Mouse (Mus musculus) megakaryocyte, adult 5-6 weeks (primary cell): ENCODE data around the gene Nubp2. TPM values are rescaled to one million over a fixed set of nuclear protein-coding genes. Genes with fewer than 3 reads are reported as not detected.

Experiments used
- ATAC-seq: 2 replicates; pipeline ENCODE4 v1.8.0; 2016; ENCODE audit warnings: mild to moderate bottlenecking, inconsistent platforms; ENCODE audit not compliant: poor library complexity, severe bottlenecking
- total RNA-seq, 2 experiments: library from RNA; stranded (forward) in 1 of 2; stranded (reverse) in 1 of 2; fragments of 153-499, 151-499 nt in 1 of 2; fragments of 221-1000, 200-1000 nt in 1 of 2; gene quantifications; 2 replicates each; pipeline versions ENCODE4 v1.2.3 to v1.2.4; 2015 to 2017

The Nubp2 gene
- total RNA-seq (2015), result 74.4 and 76.3 TPM in 2 replicates
- total RNA-seq (2017), result 39.8 and 43.2 TPM in 2 replicates

DNA sequence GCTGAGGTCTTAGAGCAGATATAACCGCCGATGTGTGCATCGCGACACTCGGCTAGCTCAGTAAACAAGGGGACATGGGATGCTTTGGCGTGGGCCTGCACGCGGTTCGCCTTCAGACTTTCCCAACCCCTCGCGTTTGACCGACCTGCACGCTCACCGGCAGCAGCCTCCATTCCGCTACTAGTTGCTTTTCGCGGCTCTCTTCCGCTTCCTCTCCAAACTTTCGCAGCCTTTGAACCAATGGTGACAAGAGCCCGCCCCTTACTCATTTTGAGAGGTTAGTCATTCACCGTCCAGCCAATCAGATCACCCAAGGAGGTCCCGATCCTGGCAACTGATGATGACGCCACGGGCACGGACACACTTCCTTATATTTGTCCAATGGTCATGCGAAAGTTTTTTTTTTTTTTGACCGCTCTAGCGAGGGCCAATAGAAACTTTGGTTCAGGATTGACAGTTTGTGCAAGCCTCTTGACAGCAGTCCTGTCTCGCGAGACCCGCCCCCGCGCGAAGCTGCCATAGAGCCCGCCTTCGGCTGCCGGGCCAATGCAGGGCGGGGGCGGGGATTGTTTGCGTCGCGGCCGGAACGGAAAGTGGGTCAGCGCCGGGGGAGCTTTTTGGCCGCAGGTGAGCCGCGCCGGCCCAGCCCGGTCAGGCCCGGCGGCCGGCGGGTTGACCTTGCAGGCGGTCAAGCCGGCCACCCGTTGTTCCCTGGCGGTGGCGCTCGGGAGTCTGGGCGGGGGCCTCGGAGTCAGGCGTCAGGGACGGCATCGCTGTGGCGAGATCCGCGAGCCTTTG lies at the start of gene Nubp2, which contains the start of gene Spsb3:
Gene Nubp2, minus strand, starts transcription at position 216 of the 798 bp plus-strand sequence.
Gene Spsb3, plus strand, starts transcription at position 510 of the 798 bp plus-strand sequence.
- peak; percentile 94 for ATAC-seq

DNA sequence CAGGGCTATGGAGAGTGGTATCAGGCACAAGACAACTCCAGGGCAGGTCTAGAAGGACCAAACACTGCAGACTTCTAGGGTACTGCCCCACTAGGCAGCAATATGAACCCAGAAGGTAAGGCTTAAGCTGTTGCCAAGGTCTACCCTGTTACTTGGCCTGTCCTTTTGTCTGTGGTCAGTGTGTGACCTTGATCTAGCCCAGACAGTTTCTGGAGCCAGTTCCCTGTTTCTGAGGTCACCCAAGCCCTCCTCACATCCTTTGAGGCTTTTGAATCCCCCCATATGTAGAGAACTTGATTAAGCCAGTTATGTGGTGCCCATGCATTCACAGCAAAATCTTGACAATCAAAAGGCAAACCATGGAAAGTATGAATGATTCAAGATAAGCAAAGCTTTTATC lies 49.5 kb upstream of the Nubp2 start:
- ATAC-seq, result no peak

DNA sequence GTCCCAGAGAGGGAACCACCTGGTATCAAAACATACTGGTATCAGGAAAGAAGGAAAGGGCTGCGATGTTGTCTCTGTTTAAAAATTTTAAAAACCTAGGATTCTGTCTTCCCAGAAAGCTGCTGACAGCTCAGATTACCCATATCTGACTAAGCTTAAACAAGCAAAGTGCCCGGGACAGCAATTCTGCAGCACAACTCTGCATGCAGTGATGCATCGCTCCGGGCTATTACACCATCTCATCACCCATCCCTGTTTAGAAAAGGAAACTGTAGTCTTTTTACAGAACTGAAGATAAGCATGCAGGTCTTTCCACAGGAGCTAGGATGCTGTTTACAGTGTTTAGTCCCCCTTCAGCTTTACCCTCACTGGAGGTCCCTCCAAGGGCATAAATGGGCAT lies 48.8 kb upstream of the Nubp2 start:
- no peak for ATAC-seq

DNA sequence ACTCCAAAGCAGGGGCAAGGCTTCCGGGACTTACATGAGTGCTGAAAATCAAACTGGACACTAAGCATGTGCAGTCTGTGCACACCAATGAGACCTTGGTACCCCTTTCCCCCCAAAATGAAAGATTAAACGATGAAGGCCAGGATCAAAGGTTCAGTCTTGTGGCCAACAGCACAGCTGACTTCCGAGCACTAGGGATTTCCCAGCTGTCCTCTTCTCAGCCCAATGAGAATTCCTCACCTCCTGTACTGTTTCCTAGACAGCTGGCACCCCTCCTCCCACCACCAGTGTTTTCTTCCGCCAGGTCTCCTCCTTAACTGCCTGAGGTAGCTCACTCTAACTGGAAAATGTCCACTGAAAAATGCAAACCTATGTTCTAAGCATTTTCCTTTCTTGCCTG lies 47.0 kb upstream of the Nubp2 start:
- no peak for ATAC-seq

DNA sequence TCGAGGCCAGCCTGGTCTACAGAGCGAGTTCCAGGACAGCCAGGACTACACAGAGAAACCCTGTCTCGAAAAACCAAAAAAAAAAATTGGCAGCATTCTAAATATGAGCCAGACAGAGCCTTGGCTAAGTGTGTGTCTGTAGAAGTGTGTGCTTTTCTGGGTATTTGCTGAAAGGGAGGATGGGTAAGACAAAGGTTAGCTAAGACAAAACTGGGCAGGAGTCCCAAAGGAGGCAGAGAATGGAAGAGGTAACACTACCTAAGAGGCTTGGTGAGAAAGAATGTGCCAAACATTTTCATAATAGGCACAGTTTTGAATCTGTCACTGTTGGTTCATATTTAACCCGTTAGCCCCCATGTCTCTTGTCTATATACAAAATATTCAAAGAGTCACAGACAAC lies 46.3 kb upstream of the Nubp2 start:
- ATAC-seq, result no peak

DNA sequence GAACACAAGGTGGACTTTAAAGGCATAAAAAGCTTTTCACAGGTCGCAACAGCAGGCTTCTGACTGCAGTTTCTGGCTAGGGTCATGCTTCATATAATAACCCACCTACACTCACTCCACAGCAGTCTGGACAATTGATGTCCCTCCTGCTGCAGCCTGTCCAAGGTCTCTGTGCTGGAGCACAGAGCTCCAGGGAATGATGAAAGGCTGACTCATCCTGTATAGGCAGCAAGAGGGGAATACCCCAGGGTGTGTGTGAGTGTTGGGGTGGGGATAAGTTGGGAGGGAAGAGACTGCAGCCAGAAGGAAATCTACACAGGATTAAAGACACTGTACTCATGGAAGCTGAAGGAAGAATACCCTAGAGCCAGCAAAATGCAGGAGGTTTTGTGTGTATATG lies 43.4 kb upstream of the Nubp2 start:
- no peak for ATAC-seq

DNA sequence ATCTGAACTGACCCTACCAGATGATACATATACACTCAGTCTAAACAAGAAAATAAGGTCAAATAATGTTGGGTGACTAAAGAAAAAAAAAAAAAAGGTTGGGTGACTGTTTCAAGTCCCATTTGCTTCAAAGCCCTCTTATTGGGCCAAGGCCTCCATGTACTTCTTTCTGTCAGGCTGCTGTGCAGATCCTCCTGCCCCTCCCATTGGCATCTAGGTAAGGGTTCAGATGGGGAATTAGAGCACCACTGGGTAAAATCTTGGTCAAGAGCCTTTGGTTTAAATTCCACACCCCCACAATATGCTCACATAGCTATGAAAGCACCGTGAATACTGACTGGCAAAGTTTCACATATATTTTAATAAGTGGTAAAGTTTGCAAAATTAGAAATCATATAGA lies 37.1 kb upstream of the Nubp2 start:
- ATAC-seq, result no peak

DNA sequence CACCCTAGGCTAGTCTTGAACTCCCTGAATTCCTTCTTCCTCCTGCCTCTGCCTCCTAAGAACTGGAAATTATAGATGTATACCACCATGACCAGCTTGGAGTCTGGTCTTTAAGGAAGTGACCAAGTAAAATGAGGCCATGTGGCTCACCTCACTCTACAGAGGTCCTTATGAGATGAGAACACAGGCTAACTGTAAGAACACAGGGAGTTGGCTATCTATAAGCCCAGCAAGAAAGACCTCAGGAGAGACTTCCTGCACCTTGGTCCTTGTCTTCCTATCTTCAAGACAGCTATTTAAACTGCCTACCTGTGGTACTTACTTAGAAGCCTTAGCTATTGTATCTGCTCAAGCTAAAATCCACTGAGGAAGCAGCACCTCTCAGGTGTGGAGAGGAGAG lies 27.8 kb upstream of the Nubp2 start:
- ATAC-seq, result no peak

DNA sequence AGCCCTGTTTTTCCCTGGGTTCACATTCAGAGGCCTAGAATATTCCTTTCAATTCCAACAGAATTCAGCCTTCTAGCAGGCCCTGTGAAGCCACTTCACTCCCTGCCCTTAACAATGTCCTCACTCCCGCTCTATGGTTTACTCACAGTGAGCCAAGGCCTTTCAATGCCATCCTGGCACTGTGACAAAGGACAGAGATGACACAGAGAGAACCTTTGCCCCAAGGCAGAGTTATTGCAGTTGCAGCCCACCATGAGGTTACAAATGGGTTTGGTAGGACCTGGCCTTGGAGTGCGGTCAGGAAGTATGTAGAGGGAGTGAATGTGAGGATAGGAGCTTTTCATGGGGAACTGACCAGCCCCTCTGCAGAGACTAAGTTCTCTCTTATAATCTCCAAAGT lies 21.4 kb upstream of the Nubp2 start:
- ATAC-seq, result no peak

DNA sequence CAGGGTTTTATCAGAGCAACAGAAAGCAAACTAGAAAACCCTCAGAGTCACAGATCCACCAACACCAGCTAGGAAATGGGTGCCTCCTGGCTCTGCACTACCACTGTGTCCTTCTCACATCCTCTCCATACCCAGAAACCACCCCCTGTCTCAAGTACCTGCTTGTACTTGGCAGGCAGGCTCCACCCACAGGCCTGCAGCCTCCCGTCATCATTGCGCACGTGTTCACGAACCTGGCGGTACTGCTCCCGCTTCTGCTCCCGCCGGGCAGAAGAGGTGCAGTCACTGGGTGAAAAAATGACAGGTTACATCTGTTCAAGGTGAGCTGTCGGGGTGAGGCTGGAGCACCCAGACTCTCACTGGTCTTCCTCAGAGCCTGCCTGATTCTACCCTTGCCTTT lies 17.6 kb upstream of the Nubp2 start:
- no peak for ATAC-seq

DNA sequence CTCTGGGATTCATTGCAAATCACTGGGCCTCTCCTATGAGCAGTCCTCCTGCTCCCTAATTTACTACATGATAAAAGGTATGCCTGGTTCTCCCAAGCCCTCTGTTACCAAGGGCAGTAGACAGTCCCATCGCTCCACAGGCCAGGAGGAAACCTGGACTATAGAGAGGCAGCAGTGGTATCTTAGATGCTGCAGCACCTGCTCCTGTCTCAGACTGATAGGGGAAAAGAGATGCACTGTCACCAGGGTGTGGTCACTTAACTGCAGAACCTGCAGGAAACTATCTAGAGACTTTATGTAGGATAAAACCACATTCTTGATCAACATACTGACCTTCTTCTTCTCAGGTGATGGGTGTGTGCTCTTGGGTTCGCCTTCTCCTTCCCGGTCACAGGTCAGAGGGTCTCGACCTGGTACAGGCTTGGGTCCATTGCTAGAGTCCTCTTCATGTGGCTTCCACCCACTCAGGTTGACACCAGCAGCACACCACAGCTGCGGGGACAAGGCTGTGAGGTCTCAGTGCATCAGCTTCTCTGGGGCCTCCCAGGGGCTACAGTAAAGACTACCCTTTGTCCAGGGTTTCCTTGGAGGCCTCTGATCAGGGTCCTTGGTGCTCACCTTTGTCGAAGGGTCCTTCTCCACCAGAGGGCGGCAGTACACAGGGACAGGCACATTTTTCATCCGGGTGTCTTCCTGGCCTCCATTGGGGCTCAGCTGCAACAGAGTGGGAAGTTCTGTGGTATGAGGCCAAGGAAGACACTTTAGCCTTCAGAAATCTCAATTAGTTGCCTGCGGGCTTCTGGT lies 16.7 kb upstream of the Nubp2 start:
- no peak for ATAC-seq

DNA sequence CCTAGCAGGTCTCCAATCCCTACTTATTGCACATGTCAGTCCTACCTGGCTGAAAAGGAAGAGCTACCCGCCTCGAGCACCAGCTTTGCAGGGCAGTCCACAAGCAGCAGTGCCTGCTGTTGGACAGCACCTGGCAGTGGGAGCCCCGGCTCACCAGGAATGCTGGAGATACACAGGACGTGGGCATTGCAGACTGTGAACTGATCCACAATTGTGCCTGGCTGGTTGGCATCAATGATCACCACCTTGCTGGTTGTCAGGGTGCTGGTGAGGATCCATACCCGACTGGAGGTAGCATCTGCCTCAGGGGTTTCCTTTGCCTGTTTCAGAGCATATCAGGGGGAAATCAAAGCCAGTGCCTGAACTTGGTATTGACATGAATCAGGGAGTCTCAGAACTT lies 16.0 kb upstream of the Nubp2 start:
- ATAC-seq, result no peak

DNA sequence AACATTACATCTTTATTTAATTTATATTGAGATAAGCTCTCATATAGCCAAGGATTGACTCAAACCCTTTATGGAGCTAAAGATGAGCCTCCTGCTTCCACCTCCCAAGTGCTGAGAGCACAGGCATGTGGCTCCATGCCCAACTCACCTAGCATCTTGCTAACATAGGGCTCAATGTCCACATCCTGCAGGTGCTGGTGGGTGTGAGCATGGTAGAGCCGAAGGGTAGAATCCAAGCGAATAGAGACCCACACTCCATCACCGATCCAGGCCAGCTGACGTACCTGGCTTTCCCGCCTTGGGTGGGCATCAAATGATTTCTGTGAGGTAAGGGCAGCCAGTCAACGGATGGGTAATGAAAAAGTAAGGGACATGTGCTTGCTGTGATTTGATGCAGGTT lies 13.9 kb upstream of the Nubp2 start:
- ATAC-seq, result no peak

DNA sequence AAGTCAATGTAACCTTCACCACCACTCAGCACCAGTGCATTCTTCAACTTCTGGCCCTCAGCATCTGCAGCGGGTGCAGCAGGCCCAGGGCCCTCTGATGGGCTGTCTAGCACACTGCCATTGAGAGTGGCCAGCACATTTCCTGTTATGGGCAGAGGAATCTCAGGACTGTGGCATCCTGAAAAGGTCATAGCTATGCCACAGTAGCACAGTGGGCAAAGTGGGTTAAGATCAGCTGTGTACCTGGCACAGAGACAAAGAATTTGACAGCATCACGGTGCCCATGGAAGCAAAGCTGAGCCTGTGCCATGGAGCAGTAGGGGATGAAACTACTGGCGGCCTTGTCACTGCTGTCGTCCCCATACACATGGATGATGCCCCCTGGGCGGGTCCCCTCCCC lies 13.0 kb upstream of the Nubp2 start:
- ATAC-seq, result no peak

DNA sequence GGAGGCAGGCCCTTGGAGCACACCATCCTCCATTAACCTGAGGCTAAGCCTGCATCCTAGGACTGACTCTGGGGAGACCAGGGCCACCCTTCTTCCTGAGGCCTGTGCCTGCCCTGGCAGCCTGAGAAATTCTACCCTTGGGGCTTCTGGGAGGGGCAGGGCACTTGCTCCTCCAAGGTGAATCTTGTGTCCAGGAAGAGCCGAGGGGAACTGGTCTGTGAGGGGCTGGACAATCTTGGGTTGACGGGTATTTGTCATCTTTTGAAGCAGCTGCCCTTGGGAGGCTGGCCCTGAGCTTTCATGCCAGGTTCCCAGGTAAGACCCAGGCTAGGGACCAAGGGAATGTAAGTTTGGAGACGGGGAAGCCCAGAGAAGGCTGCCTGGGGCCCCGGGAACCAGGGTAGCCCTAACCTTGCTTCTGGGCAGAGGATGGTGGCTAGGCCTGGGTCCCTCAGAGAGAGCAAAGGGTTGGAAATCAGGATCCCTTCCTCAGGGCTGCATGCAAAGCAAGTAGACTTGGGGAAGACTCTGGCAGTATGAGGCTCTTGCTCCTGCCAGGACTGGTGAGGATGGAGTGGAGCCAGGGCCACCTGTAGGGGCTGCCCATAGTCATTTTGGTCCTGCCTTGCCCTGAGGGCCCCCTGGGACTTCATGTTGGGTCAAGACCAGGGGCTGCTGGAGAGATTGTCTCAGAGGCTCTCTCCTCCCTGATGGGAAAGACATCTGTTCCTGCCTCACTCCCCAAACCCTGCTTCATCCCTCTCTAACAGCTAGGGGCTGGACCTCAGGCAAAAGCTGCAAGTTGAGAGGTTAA lies 12.1 kb upstream of the Nubp2 start:
- ATAC-seq, result no peak

DNA sequence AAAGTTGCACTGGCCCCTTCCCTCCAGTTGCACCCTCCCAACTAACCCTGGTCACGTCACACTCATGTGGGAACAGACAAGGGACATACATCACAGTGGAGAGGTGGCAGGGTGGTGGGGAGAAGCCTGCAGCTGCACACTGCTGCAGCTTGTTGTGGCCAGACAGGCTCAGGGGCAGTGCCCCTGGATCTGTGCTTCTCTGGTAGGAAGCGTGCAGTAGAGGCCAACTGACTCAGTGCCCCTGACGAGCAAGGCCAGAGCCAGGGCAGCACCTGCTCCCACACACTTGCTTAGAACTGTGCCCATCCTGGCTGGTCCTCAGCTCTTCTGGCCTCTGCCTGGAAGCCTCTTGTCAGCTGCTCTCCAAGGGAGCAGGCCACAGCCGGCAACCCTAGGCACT lies 11.5 kb upstream of the Nubp2 start:
- no peak for ATAC-seq

DNA sequence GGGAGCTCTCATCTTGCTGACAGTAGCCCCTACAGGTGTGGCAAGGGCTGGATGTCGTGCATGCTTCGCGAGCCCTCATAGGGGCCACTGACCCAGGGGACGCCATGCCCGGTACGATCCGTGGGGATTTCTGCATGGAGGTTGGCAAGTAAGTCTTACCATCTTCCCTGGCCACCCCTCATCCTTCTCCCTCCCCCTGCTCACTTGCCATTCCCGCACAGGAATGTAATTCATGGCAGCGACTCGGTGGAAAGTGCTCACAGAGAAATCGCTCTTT lies 10.8 kb upstream of the Nubp2 start:
- no peak for ATAC-seq

DNA sequence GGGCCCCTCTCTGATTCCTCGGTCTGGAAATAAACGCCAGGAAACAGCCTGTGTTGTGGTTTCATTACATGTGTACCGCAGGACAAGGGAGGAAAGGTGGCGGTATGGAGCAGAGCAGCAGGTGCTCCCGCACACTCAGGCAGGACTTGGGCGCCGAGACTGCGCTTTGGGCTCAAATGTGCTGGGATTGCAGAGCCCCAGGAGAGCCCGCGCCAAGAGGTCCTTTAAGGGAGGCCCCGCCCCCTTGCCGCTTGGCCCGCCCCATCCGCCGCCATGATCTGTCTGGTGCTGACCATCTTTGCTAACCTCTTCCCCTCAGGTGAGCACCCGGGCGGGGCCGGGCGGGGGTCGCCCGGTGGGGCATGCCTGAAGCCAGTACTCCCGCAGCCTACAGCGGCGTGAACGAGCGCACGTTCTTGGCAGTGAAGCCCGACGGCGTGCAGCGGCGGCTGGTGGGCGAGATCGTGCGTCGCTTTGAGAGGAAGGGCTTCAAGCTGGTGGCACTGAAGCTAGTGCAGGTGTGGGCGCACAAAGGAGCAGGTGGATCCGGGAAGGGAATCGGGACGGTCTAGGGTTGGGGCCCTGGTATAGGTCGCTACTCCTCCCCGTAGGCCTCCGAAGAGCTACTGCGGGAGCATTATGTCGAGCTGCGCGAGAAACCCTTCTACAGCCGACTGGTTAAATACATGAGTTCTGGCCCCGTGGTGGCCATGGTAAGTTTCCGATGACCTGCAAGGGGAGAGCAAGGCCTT lies 10.3 kb upstream of the Nubp2 start, which contains the start of gene Nme3:
Gene Nme3, plus strand, starts transcription at position 260 of the 752 bp plus-strand sequence.
- ATAC-seq, result peak; percentile 74

DNA sequence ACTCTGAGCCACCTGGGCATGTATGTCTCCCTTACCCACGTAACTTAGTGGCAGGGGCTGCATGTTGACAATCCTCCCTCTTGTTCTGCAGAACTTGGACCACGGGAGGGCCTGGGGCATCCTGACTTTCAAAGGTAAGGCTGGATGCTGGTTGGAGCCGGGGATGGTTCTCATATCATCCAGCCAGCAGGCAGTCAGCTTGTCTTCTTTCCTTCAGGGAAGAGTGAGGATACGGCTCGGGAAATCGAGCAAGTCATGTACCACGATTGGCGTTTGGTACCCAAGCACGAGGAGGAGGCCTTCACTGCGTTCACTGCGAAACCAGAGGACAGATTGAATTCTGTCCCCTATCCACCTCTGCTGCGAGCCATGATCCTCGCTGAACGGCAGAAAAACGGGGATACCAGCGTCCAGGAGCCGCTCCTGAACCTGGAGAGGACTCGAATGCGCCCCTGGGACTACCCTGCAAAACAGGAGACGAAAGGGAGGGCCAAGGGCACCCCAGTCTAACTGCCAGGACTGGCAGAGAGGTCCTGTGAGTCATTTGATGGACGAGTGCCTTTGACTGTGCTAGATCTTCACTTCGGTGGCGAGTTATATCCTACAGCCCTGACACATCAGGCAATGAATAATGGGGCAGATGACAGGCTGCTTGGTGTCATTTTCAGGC lies 9.6 kb upstream of the Nubp2 start:
- 0 out of 2 replicates have a peak, but pooled peaks have one; percentile 4 for ATAC-seq

DNA sequence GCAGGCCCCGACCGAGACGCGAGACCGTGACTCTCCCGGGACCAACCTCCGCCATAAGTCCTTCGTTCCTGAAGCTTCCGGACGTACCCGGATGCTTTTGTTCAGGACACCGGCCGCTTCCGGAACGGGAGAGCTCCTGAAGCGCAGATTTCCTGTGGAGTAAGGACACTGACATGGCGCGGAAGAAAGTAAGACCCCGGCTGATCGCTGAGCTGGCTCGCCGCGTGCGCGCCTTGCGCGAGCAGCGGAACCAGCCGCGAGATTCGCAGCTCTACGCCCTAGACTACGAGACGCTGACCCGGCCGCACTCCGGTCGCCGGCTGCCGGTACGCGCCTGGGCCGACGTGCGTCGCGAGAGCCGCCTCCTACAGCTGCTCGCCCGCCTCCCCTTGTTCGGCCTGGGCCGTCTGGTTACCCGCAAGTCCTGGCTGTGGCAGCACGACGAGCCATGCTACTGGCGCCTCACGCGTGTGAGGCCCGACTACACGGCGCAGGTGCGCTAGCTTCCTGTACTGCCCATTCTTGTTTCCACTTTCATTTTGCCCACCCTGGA lies 8.9 kb upstream of the Nubp2 start, which contains the start of the genes Eme2 and Mrps34:
Gene Eme2, minus strand, starts transcription at position 93 of the 553 bp plus-strand sequence.
Gene Mrps34, plus strand, starts transcription at position 122 of the 553 bp plus-strand sequence.
- ATAC-seq, result peak; percentile 45
